Comparison of ENCODE assay signal across 11 mouse cellular contexts in genomic region chr7:139850152-139850551, GRCm38 (mm10). TPM values are rescaled to one million over a fixed set of nuclear protein-coding genes. Genes with fewer than 3 reads are reported as not detected.
DNase-seq lines count a peak whose midpoint lies in the region; ATAC-seq and TF ChIP-seq lines count a peak whose summit lies in the region.
"Had no signal": no experiment of that assay in that cellular context is flagged by ENCODE, and none has a peak within 500 bp of the region (broad histone marks: within the 10 kb centered on the region; RNA-seq: fewer than 3 reads in every experiment).

No protein-coding gene starts in this region.

- H3K4me3 ChIP-seq in intestine, embryonic 14.5 days (ENCODE audit: low read depth, low read length) = no peak overlapping the region
- H3K4me3 ChIP-seq in intestine, postnatal 0 days (ENCODE audit: low read depth, low read length) = no peak overlapping the region
- no peak overlapping the region for H3K4me3 ChIP-seq in midbrain, embryonic 11.5 days (ENCODE audit: low read depth, low read length)
- H3K4me3 ChIP-seq in cerebellum, adult 2 months (replicated peaks; ENCODE audit: insufficient read depth, low read depth, low read length) = no peak overlapping the region

- no peak overlapping the region for H3K4me2 ChIP-seq in intestine, embryonic 14.5 days (ENCODE audit: low read length)
- no peak overlapping the region for H3K4me2 ChIP-seq in intestine, postnatal 0 days (replicated peaks; ENCODE audit: low read depth)
- H3K4me2 ChIP-seq in midbrain, embryonic 11.5 days = no peak overlapping the region

- no peak overlapping the region for H3K9ac ChIP-seq in intestine, embryonic 14.5 days (ENCODE audit: low read length)
- no peak overlapping the region for H3K9ac ChIP-seq in intestine, postnatal 0 days (ENCODE audit: low read depth, low read length)
- H3K9ac ChIP-seq in midbrain, embryonic 11.5 days (ENCODE audit: low read length) = no peak overlapping the region

- no peaks in the 10 kb centered on the region for H3K36me3 ChIP-seq in intestine, embryonic 14.5 days (ENCODE audit: control insufficient read depth, insufficient read depth, low read length)
- no peaks in the 10 kb centered on the region for H3K36me3 ChIP-seq in intestine, postnatal 0 days (ENCODE audit: control insufficient read depth, insufficient read depth)
- no peaks in the 10 kb centered on the region for H3K36me3 ChIP-seq in midbrain, embryonic 11.5 days (ENCODE audit: control insufficient read depth, insufficient read depth, low read length)

- no peaks in the 10 kb centered on the region for H3K27me3 ChIP-seq in intestine, embryonic 14.5 days (replicated peaks; ENCODE audit: control insufficient read depth, insufficient read depth, low read length)
- no peaks in the 10 kb centered on the region for H3K27me3 ChIP-seq in intestine, postnatal 0 days (replicated peaks; ENCODE audit: control insufficient read depth, insufficient read depth, low read length)
- no peaks in the 10 kb centered on the region for H3K27me3 ChIP-seq in midbrain, embryonic 11.5 days (ENCODE audit: control insufficient read depth, insufficient read depth, low read length)
- H3K27me3 ChIP-seq in cerebellum, adult 2 months (ENCODE audit: control insufficient read depth, insufficient read depth, low read length) = no peaks in the 10 kb centered on the region

- ATAC-seq in intestine, embryonic 14.5 days (replicated peaks; ENCODE audit: low FRiP score, low TSS enrichment, low read depth) = peak; percentile 50; the same call in 1 of the 2 replicates
- no peak for ATAC-seq in intestine, postnatal 0 days
- peak; percentile 82 for ATAC-seq in midbrain, embryonic 11.5 days (ENCODE audit: low FRiP score)

- no peak overlapping the region for H3K27ac ChIP-seq in intestine, embryonic 14.5 days (ENCODE audit: low read depth)
- H3K27ac ChIP-seq in intestine, postnatal 0 days (ENCODE audit: low read depth, low read length) = no peak overlapping the region
- H3K27ac ChIP-seq in midbrain, embryonic 11.5 days (ENCODE audit: low read depth, low read length) = no peak overlapping the region
- H3K27ac ChIP-seq in cerebellum, adult 2 months (ENCODE audit: insufficient read depth, low read length) = no peak overlapping the region

- 22% methylated on average over 6 of the region's 6 CpGs for WGBS in intestine, embryonic 14.5 days
- 34% methylated on average over 6 of the region's 6 CpGs for WGBS in intestine, postnatal 0 days
- WGBS in midbrain, embryonic 11.5 days = 34% methylated on average over 6 of the region's 6 CpGs
- WGBS in cerebellum, adult 2 months = 41% methylated on average over 6 of the region's 6 CpGs

- no peaks in the 10 kb centered on the region for H3K9me3 ChIP-seq in intestine, embryonic 14.5 days (ENCODE audit: control insufficient read depth, low read length)
- no peaks in the 10 kb centered on the region for H3K9me3 ChIP-seq in intestine, postnatal 0 days (ENCODE audit: control insufficient read depth)
- no peaks in the 10 kb centered on the region for H3K9me3 ChIP-seq in midbrain, embryonic 11.5 days (ENCODE audit: control insufficient read depth, low read length)

- no peak for TF ChIP-seq POLR2A in cerebellum, adult 2 months (IDR thresholded peaks at IDR 0.05; ENCODE audit: borderline replicate concordance, insufficient read depth, low read length)

- no peak for TF ChIP-seq CTCF in intestine, postnatal 0 days (IDR thresholded peaks at IDR 0.05; ENCODE audit: low read depth)
- no peak for TF ChIP-seq CTCF in cerebellum, adult 2 months (IDR thresholded peaks at IDR 0.05; ENCODE audit: borderline replicate concordance, insufficient read depth, low read depth, low read length)

- no peak for DNase-seq in intestine, embryonic 14.5 days (ENCODE audit: low spot score)
- DNase-seq in right cerebral cortex, postnatal 4 days = peak; percentile 44
- no peak for DNase-seq in right cerebral cortex, adult 18-20 months
- no peak for DNase-seq in midbrain, embryonic 11.5 days (ENCODE audit: low spot score, missing footprints)
- DNase-seq in cerebellum, adult 11 months = no peak
- DNase-seq in heart, adult 9 months (ENCODE audit: low spot score in 2 of 2) = no peak
- DNase-seq in cerebellum, adult 2 months = no peak
- DNase-seq: lung, adult 18-20 months had no signal

- H3K4me1 ChIP-seq in intestine, embryonic 14.5 days (replicated peaks; ENCODE audit: control insufficient read depth, insufficient read depth, low read length) = no peaks in the 10 kb centered on the region
- H3K4me1 ChIP-seq in intestine, postnatal 0 days (replicated peaks; ENCODE audit: control insufficient read depth, insufficient read depth, low read length) = no peaks in the 10 kb centered on the region
- peaks cover 10% of the 10 kb centered on the region for H3K4me1 ChIP-seq in midbrain, embryonic 11.5 days (ENCODE audit: control insufficient read depth, insufficient read depth, low read length)
- H3K4me1 ChIP-seq in cerebellum, adult 2 months (ENCODE audit: control insufficient read depth, insufficient read depth, low read length) = no peaks in the 10 kb centered on the region

RNA-seq across cellular contexts. Expression of gene Adgra1, which starts 16.2 kb away (rescaled TPM):
- 0.50 and 0.56 TPM in 2 replicates for polyA plus RNA-seq in intestine, embryonic 14.5 days (2014; fragmentation: Nextera tagmentation; extraction: Ambion mirVana)
- 0.08 and 0.51 TPM in 2 replicates for polyA plus RNA-seq in intestine, postnatal 0 days (2015; fragmentation: Nextera tagmentation; extraction: Ambion mirVana)
- polyA plus RNA-seq in midbrain, embryonic 11.5 days (2014; fragmentation: Nextera tagmentation; extraction: Ambion mirVana) = 11.3 and 15.5 TPM in 2 replicates
- 19.9 and 21.5 TPM in 2 replicates for polyA plus RNA-seq in cerebellum, adult 2 months (2012; rRNA removed)
- polyA plus RNA-seq: heart, embryonic 16.5 days had no signal

RNA-seq across cellular contexts. Expression of gene Kndc1, which starts 44.3 kb away (rescaled TPM):
- polyA plus RNA-seq in intestine, embryonic 14.5 days (2014; fragmentation: Nextera tagmentation; extraction: Ambion mirVana) = 0.20 and 0.55 TPM in 2 replicates
- 0.08 and 0.23 TPM in 2 replicates for polyA plus RNA-seq in intestine, postnatal 0 days (2015; fragmentation: Nextera tagmentation; extraction: Ambion mirVana)
- polyA plus RNA-seq in midbrain, embryonic 11.5 days (2014; fragmentation: Nextera tagmentation; extraction: Ambion mirVana) = 0.55 and 0.79 TPM in 2 replicates
- polyA plus RNA-seq in cerebellum, adult 2 months (2012; rRNA removed) = 139 and 160 TPM in 2 replicates
- polyA plus RNA-seq: C2C12 had no signal

Comparison
In these comparisons a context has a peak if more than half of its experiments do, and no peak if none do; other contexts are left out.
1. RNA of gene Kndc1, which starts 44.3 kb away (polyA plus RNA-seq): 139 to 160 TPM in cerebellum, adult 2 months; 0.55 to 0.79 TPM in midbrain, embryonic 11.5 days, 0.08 to 0.23 TPM in intestine, postnatal 0 days and 0.20 to 0.55 TPM in intestine, embryonic 14.5 days; every median in the first group is over 10 times any median in the second.